Mouse (Mus musculus): ENCODE data around the gene Kif2c. TPM values are rescaled to one million over a fixed set of nuclear protein-coding genes. Genes with fewer than 3 reads are reported as not detected.

The Kif2c gene
- polyA plus RNA-seq, 1 experiment from 2014 or later, result 125 TPM

DNA sequence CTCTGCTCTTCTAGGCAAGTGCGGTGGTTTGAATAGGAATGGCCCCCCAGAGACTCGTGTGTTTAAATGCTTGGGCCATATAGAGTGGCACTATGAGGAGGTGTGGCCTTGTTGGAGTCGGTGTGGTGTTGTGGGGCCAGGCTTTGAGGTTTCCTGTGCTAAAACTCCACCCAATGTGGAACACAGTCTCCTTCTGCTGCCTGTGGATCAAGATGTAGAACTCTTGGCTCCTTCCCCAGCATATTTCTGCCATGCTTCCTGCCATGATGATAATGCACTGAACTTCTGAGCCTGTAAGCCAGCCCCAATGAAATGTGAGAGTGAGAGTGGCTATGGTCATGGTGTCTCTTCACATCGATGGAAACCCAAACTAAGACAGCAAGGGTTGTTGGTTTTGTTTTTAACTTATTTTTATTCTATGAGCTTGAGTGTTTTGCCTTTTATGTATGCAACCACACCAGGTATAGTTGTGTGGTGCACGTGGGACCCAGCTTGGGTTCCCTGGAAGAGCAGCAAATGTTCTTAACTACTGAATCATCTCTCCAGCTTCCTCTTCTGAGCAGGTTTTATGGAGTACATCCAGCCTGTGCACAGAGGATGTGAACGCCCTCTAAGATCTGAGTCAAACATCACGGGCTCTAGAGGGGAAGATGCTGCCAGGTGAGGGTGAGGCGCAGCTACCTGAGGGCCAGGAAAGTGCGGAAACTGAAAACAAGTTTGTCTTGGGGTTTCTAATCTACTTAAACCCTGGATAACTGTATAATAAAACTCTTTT, 38.5 kb upstream of the Kif2c start:
- Histone ChIP-seq H3K4me2 (ENCODE audit: low read depth, severe bottlenecking) (no peak overlapping the region), H3K27ac (replicated peaks; ENCODE audit: low read depth, low read length) (no peak overlapping the region), H3K36me3 (ENCODE audit: control insufficient read depth, insufficient read depth, low read length) (no peaks in the 10 kb centered on the region), H3K27me3 (ENCODE audit: control insufficient read depth, insufficient read depth, low read length) (no peaks in the 10 kb centered on the region; the same call in 1 of the 2 replicates), H3K4me3 (ENCODE audit: low read depth, low read length) (no peak overlapping the region), H3K9me3 (ENCODE audit: control insufficient read depth, low read length) (no peaks in the 10 kb centered on the region), H3K4me1 (ENCODE audit: control insufficient read depth, insufficient read depth, low read length) (no peaks in the 10 kb centered on the region), H3K9ac (ENCODE audit: low read length) (no peak overlapping the region)
- DNase-seq (ENCODE audit: low spot score) (no peak), ATAC-seq (ENCODE audit: insufficient number of reproducible peaks, low FRiP score, low TSS enrichment, low read depth) (no peak)
- 80% methylated on average over 9 of the region's 9 CpGs for WGBS

- no peak overlapping the region for H3K9ac ChIP-seq (ENCODE audit: low read length)
- DNase-seq (ENCODE audit: low spot score), result peak; percentile 79
These were observed 36.2 kb upstream of the Kif2c start for GRCm38 (mm10) chr4:117218517-117219219.

DNA sequence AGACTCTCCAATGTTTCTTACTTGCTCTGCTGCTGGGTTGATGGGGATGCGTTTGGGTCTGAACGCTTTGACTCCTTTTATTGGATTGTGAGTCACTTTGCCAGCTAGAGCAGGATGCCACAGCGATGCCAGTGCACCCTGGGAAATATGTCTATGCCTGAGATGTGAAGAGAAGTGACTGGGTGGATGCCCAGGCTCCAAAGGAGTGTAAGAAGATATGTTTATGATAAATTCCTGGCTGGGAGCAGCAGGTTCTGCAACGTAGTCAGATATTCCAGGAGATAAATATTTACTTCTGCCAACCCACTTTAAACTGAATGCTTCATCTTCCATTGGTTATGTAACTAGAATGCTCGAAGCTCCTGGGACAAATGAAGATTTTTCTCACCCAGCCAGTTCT, 34.6 kb upstream of the Kif2c start:
- 76% methylated on average over 5 of the region's 5 CpGs for WGBS
- Histone ChIP-seq H3K4me1 (ENCODE audit: control insufficient read depth, insufficient read depth, low read length) (no peaks in the 10 kb centered on the region), H3K4me2 (ENCODE audit: low read depth, severe bottlenecking) (no peak overlapping the region), H3K9ac (ENCODE audit: low read length) (no peak overlapping the region), H3K36me3 (ENCODE audit: control insufficient read depth, insufficient read depth, low read length) (no peaks in the 10 kb centered on the region), H3K27ac (replicated peaks; ENCODE audit: low read depth, low read length) (no peak overlapping the region), H3K4me3 (ENCODE audit: low read depth, low read length) (no peak overlapping the region), H3K27me3 (ENCODE audit: control insufficient read depth, insufficient read depth, low read length) (no peaks in the 10 kb centered on the region; the same call in 1 of the 2 replicates), H3K9me3 (ENCODE audit: control insufficient read depth, low read length) (no peaks in the 10 kb centered on the region)
- DNase-seq (ENCODE audit: low spot score) (no peak), ATAC-seq (ENCODE audit: insufficient number of reproducible peaks, low FRiP score, low TSS enrichment, low read depth) (no peak)

More at GRCm38 (mm10) chr4:117218517-117219219, 36.2 kb upstream of the Kif2c start:
- Histone ChIP-seq H3K27me3 (ENCODE audit: control insufficient read depth, insufficient read depth, low read length) (no peaks in the 10 kb centered on the region; the same call in 1 of the 2 replicates), H3K4me3 (ENCODE audit: low read depth, low read length) (no peak overlapping the region), H3K27ac (replicated peaks; ENCODE audit: low read depth, low read length) (no peak overlapping the region), H3K4me1 (ENCODE audit: control insufficient read depth, insufficient read depth, low read length) (no peaks in the 10 kb centered on the region), H3K36me3 (ENCODE audit: control insufficient read depth, insufficient read depth, low read length) (no peaks in the 10 kb centered on the region), H3K9me3 (ENCODE audit: control insufficient read depth, low read length) (no peaks in the 10 kb centered on the region), H3K4me2 (ENCODE audit: low read depth, severe bottlenecking) (no peak overlapping the region)
- WGBS, result 41% methylated on average over 10 of the region's 10 CpGs
- ATAC-seq (ENCODE audit: insufficient number of reproducible peaks, low FRiP score, low TSS enrichment, low read depth), result no peak

GRCm38 (mm10) chr4:117214250-117214649, 31.8 kb upstream of the Kif2c start:
- Histone ChIP-seq H3K9me3 (ENCODE audit: control insufficient read depth, low read length) (no peaks in the 10 kb centered on the region), H3K4me1 (ENCODE audit: control insufficient read depth, insufficient read depth, low read length) (no peaks in the 10 kb centered on the region), H3K9ac (ENCODE audit: low read length) (no peak overlapping the region), H3K4me2 (ENCODE audit: low read depth, severe bottlenecking) (no peak overlapping the region), H3K27ac (replicated peaks; ENCODE audit: low read depth, low read length) (no peak overlapping the region), H3K27me3 (ENCODE audit: control insufficient read depth, insufficient read depth, low read length) (no peaks in the 10 kb centered on the region; the same call in 1 of the 2 replicates), H3K36me3 (ENCODE audit: control insufficient read depth, insufficient read depth, low read length) (no peaks in the 10 kb centered on the region), H3K4me3 (ENCODE audit: low read depth, low read length) (no peak overlapping the region)
- no peak for DNase-seq (ENCODE audit: low spot score)
- 79% methylated on average over 6 of the region's 6 CpGs for WGBS
- ATAC-seq (ENCODE audit: insufficient number of reproducible peaks, low FRiP score, low TSS enrichment, low read depth), result no peak

- Histone ChIP-seq H3K9ac (ENCODE audit: low read length) (no peak overlapping the region), H3K27me3 (ENCODE audit: control insufficient read depth, insufficient read depth, low read length) (no peaks in the 10 kb centered on the region), H3K4me1 (ENCODE audit: control insufficient read depth, insufficient read depth, low read length) (no peaks in the 10 kb centered on the region), H3K9me3 (ENCODE audit: control insufficient read depth, low read length) (no peaks in the 10 kb centered on the region), H3K4me3 (ENCODE audit: low read depth, low read length) (no peak overlapping the region), H3K4me2 (ENCODE audit: low read depth, severe bottlenecking) (no peak overlapping the region), H3K36me3 (ENCODE audit: control insufficient read depth, insufficient read depth, low read length) (no peaks in the 10 kb centered on the region), H3K27ac (replicated peaks; ENCODE audit: low read depth, low read length) (no peak overlapping the region)
- peak; percentile 78 for ATAC-seq (ENCODE audit: insufficient number of reproducible peaks, low FRiP score, low TSS enrichment, low read depth)
- peak; percentile 94 for DNase-seq (ENCODE audit: low spot score)
- WGBS, result 4% methylated on average over 20 of the region's 20 CpGs
These were observed 28.0 kb upstream of the Kif2c start for GRCm38 (mm10) chr4:117210147-117211074.

DNA sequence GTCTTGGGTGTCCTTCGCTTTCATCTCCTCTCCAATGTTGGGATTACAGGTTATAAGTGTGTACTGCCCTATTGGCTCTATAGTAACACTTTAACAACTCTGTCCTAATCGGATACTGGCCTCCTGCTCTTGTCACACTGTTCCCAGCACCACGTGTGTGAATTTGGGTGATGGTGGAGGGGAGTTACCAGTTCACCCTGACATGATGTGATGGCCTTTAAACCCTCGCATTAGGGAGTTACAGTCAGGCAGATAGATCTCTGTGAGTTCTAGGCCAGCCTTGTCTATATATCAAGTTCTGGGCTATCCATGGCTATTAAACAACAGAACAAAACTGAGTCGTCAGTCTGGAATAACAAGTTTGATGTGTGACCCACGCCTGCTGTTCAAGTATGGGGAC, 27.2 kb upstream of the Kif2c start:
- Histone ChIP-seq H3K27ac (replicated peaks; ENCODE audit: low read depth, low read length) (no peak overlapping the region), H3K36me3 (ENCODE audit: control insufficient read depth, insufficient read depth, low read length) (no peaks in the 10 kb centered on the region), H3K4me1 (ENCODE audit: control insufficient read depth, insufficient read depth, low read length) (no peaks in the 10 kb centered on the region), H3K4me3 (ENCODE audit: low read depth, low read length) (no peak overlapping the region), H3K4me2 (ENCODE audit: low read depth, severe bottlenecking) (no peak overlapping the region), H3K9ac (ENCODE audit: low read length) (no peak overlapping the region), H3K9me3 (ENCODE audit: control insufficient read depth, low read length) (no peaks in the 10 kb centered on the region), H3K27me3 (ENCODE audit: control insufficient read depth, insufficient read depth, low read length) (no peaks in the 10 kb centered on the region)
- DNase-seq (ENCODE audit: low spot score) (no peak), ATAC-seq (ENCODE audit: insufficient number of reproducible peaks, low FRiP score, low TSS enrichment, low read depth) (no peak)
- 80% methylated on average over 6 of the region's 6 CpGs for WGBS

DNA sequence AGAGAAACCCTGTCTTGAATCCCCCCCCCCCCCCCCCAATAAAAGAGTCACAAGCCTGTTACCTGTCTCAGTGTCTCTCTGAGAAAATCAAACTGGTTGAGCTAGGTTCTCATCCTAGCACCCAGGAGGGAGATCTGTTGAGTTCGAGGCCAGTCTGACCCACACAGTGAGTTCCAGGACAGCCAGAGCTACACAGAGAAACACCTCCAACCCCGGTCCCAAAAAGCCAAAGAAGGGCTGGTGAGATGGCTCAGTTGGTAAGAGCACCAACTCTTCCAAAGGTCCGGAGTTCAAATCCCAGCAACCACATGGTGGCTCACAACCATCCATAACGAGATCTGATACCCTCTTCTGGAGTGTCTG, 20.5 kb upstream of the Kif2c start:
- Histone ChIP-seq H3K36me3 (ENCODE audit: control insufficient read depth, insufficient read depth, low read length) (no peaks in the 10 kb centered on the region), H3K9ac (ENCODE audit: low read length) (no peak overlapping the region), H3K27me3 (ENCODE audit: control insufficient read depth, insufficient read depth, low read length) (no peaks in the 10 kb centered on the region), H3K4me1 (ENCODE audit: control insufficient read depth, insufficient read depth, low read length) (no peaks in the 10 kb centered on the region), H3K27ac (replicated peaks; ENCODE audit: low read depth, low read length) (peak overlapping the region; percentile 24; the same call in 1 of the 2 replicates), H3K4me2 (ENCODE audit: low read depth, severe bottlenecking) (no peak overlapping the region), H3K4me3 (ENCODE audit: low read depth, low read length) (no peak overlapping the region), H3K9me3 (ENCODE audit: control insufficient read depth, low read length) (no peaks in the 10 kb centered on the region)
- DNase-seq (ENCODE audit: low spot score) (no peak), ATAC-seq (ENCODE audit: insufficient number of reproducible peaks, low FRiP score, low TSS enrichment, low read depth) (no peak)
- WGBS, result 63% methylated on average over 4 of the region's 4 CpGs

Measured in limb, embryonic 11.5 days (tissue).